Mouse (Mus musculus) midbrain, postnatal 0 days (tissue): ENCODE measurements around the gene Kif19a. TPM values are rescaled to one million over a fixed set of nuclear protein-coding genes. Genes with fewer than 3 reads are reported as not detected.

Source experiments
- ATAC-seq: fragments of 200-750 bp; cut with Nextera tagmentation; 2 replicates; pipeline ENCODE4 v1.8.0; 2017; ENCODE audit warnings: moderate number of reproducible peaks, mild to moderate bottlenecking, moderate TSS enrichment, moderate library complexity; ENCODE audit not compliant: low FRiP score
- DNase-seq: peaks from one replicate; pipeline ENCODE4 v3.0.0-alpha.2; 2015; ENCODE audit warnings: low spot score
- H3K27ac ChIP-seq: fragments of 300-500 bp; sonication (generic); 2 replicates; pipeline ENCODE4 v1.5.1; 2014; ENCODE audit warnings: low read depth, mild to moderate bottlenecking, low read length, mixed read lengths
- H3K27me3 ChIP-seq: fragments of 300-500 bp; sonication (generic); 2 replicates; pipeline ENCODE4 v1.6.1; 2014; ENCODE audit warnings: low read length, control low read depth, mixed read lengths; ENCODE audit not compliant: insufficient read depth
- H3K36me3 ChIP-seq: fragments of 300-500 bp; sonication (generic); 2 replicates; pipeline ENCODE4 v1.6.1; 2014; ENCODE audit warnings: low read length, control low read depth, mixed read lengths; ENCODE audit not compliant: insufficient read depth
- H3K4me1 ChIP-seq: fragments of 300-500 bp; sonication (generic); 2 replicates; pipeline ENCODE4 v1.6.1; 2014; ENCODE audit warnings: mild to moderate bottlenecking, control low read depth, antibody characterized with exemption, low read length, mixed read lengths; ENCODE audit not compliant: insufficient read depth
- H3K4me2 ChIP-seq: fragments of 300-500 bp; sonication (generic); 2 replicates; pipeline ENCODE4 v1.6.1; 2014; ENCODE audit warnings: low read depth, mild to moderate bottlenecking, low read length, mixed read lengths; ENCODE audit not compliant: poor library complexity, severe bottlenecking
- H3K4me3 ChIP-seq: fragments of 300-500 bp; sonication (generic); 2 replicates; pipeline ENCODE4 v1.5.1; 2014; ENCODE audit warnings: low read depth, mild to moderate bottlenecking, low read length, moderate library complexity
- H3K9ac ChIP-seq: fragments of 300-500 bp; sonication (generic); replicated peaks from 2 replicates; pipeline ENCODE4 v1.6.1; 2014; ENCODE audit warnings: mild to moderate bottlenecking, low read length, moderate library complexity, mixed read lengths; ENCODE audit not compliant: poor library complexity, severe bottlenecking
- H3K9me3 ChIP-seq: fragments of 300-500 bp; sonication (generic); 2 replicates; pipeline ENCODE4 v1.6.1; 2016; ENCODE audit warnings: low read length, control low read depth
- CTCF ChIP-seq: IDR thresholded peaks from 2 replicates; pipeline ENCODE4 v1.5.1; 2016; ENCODE audit warnings: antibody characterized with exemption, mild to moderate bottlenecking
- WGBS: fragments of 180-500 bp; shearing (Covaris S2); extraction: QIAGEN DNeasy Blood & Tissue Kit; methylation state at CpG from one replicate; pipeline ENCODE4 v1.1.7; 2014; 5-methylcytosine and 5-hydroxymethylcytosine counted together
- polyA plus RNA-seq: library from polyadenylated mRNA; unstranded; fragments of >200 nt; fragmentation: Nextera tagmentation; extraction: Ambion mirVana; gene quantifications from 2 replicates; pipeline ENCODE4 v1.2.1, GENCODE M21; 2015
- total RNA-seq: library from RNA; depleted of rRNA; stranded (reverse); fragments of >200 nt; gene quantifications from 2 replicates; pipeline ENCODE4 v1.2.3, GENCODE M21; 2014; rRNA removed

Gene Kif19a
- total and polyA plus RNA-seq, 2 experiments from 2014 or later = 1.3 to 5.3 TPM

DNA sequence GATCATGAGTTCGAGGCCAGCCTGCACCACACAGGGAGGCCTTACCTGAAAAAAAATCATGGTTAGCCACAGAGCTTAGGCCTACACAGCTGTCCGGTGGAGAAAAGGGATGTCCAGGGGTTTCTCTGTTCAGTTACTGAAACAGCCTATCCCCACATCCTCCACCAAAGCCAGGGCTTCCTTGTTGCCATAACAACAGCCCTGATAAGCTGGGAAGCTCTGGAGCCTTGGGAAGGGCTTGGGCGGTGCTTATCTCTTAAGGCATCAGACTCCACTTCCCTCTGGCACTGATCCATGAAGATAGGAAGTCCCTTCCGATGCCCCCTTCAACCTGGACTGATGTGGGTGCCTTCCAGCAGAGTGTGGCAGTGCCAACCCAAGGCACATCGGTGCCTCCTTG, 68.0 kb downstream of the Kif19a start:
- peaks cover 9% of the 10 kb centered on the region for H3K4me1 ChIP-seq
- no peaks in the 10 kb centered on the region for H3K36me3 ChIP-seq
- H3K4me3 ChIP-seq = no peak overlapping the region
- DNase-seq = peak; percentile 40
- no peaks in the 10 kb centered on the region for H3K27me3 ChIP-seq
- WGBS = 48% methylated on average over 5 of the region's 5 CpGs
- no peaks in the 10 kb centered on the region for H3K9me3 ChIP-seq
- no peak for TF ChIP-seq CTCF
- H3K4me2 ChIP-seq = no peak overlapping the region
- no peak overlapping the region for H3K9ac ChIP-seq
- H3K27ac ChIP-seq = no peak overlapping the region
- no peak for ATAC-seq

Other genes starting within 250 kb of the Kif19a start
- gene Rpl38, start 96.9 kb upstream of the Kif19a start, total RNA-seq = 903 and 1,541 TPM in 2 replicates
- gene Rpl38, start 96.9 kb upstream of the Kif19a start, polyA plus RNA-seq = 889 and 977 TPM in 2 replicates
- gene Ttyh2, start 90.0 kb upstream of the Kif19a start, total RNA-seq = 42.8 and 58.2 TPM in 2 replicates
- gene Ttyh2, start 90.0 kb upstream of the Kif19a start, polyA plus RNA-seq = 27.1 and 29.4 TPM in 2 replicates
- 3.8 and 4.4 TPM in 2 replicates for gene Dnaic2, start 38.0 kb upstream of the Kif19a start, total RNA-seq
- 2.0 and 3.2 TPM in 2 replicates for gene Dnaic2, start 38.0 kb upstream of the Kif19a start, polyA plus RNA-seq
- gene Btbd17, start 30.6 kb downstream of the Kif19a start, total RNA-seq = 46.9 and 68.2 TPM in 2 replicates
- gene Btbd17, start 30.6 kb downstream of the Kif19a start, polyA plus RNA-seq = 27.1 and 28.0 TPM in 2 replicates
- not detected in 2 replicates for gene Gpr142, start 33.5 kb downstream of the Kif19a start, total RNA-seq
- not detected in 2 replicates for gene Gpr142, start 33.5 kb downstream of the Kif19a start, polyA plus RNA-seq
- 7.5 and 12.8 TPM in 2 replicates for gene Gprc5c, start 85.8 kb downstream of the Kif19a start, total RNA-seq
- 5.7 and 5.8 TPM in 2 replicates for gene Gprc5c, start 85.8 kb downstream of the Kif19a start, polyA plus RNA-seq
- gene Cd300a, start 124.7 kb downstream of the Kif19a start, total RNA-seq = 1.5 and 1.8 TPM in 2 replicates
- gene Cd300a, start 124.7 kb downstream of the Kif19a start, polyA plus RNA-seq = 1.4 and 1.7 TPM in 2 replicates
- 0.05 and 0.24 TPM in 2 replicates for gene Cd300lb, start 169.0 kb downstream of the Kif19a start, total RNA-seq
- 0.05 TPM in 1 of 2 replicates, not detected in the other for gene Cd300lb, start 169.0 kb downstream of the Kif19a start, polyA plus RNA-seq
- gene Cd300c, start 203.8 kb downstream of the Kif19a start, total RNA-seq = not detected in 2 replicates
- not detected in 2 replicates for gene Cd300c, start 203.8 kb downstream of the Kif19a start, polyA plus RNA-seq
- not detected in 2 replicates for gene Cd300ld, start 224.5 kb downstream of the Kif19a start, total RNA-seq
- gene Cd300ld, start 224.5 kb downstream of the Kif19a start, polyA plus RNA-seq = 0.10 TPM in 1 of 2 replicates, not detected in the other
- 0.66 and 0.77 TPM in 2 replicates for gene Cd300c2, start 236.5 kb downstream of the Kif19a start, total RNA-seq
- gene Cd300c2, start 236.5 kb downstream of the Kif19a start, polyA plus RNA-seq = 1.5 and 1.9 TPM in 2 replicates